Comparison of ENCODE assay signal across 30 mouse cellular contexts in genomic region chr5:98055275-98055674, GRCm38 (mm10).
"Had no signal": no experiment of that assay in that cellular context is flagged by ENCODE, and none has a peak within 500 bp of the region (broad histone marks: within the 10 kb centered on the region; RNA-seq: fewer than 3 reads in every experiment).

No protein-coding gene starts in this region.

- H3K27ac ChIP-seq: left cerebral cortex, adult 2 months; limb, embryonic 10.5 days; limb, embryonic 12.5 days; limb, embryonic 13.5 days; limb, embryonic 15.5 days; liver, embryonic 12.5 days; liver, embryonic 13.5 days; liver, embryonic 14.5 days; liver, embryonic 15.5 days; lung, embryonic 15.5 days; macrophage; midbrain, embryonic 10.5 days; midbrain, embryonic 12.5 days; midbrain, embryonic 13.5 days; midbrain, embryonic 15.5 days had no signal

- H3K4me1 ChIP-seq: limb, embryonic 10.5 days; limb, embryonic 12.5 days; limb, embryonic 15.5 days; liver, embryonic 12.5 days; liver, embryonic 13.5 days; liver, embryonic 15.5 days; lung, embryonic 15.5 days; midbrain, embryonic 10.5 days; midbrain, embryonic 12.5 days; midbrain, embryonic 13.5 days; midbrain, embryonic 15.5 days had no signal

- H3K27me3 ChIP-seq: limb, embryonic 12.5 days; limb, embryonic 13.5 days; limb, embryonic 15.5 days; liver, embryonic 12.5 days; liver, embryonic 13.5 days; liver, embryonic 15.5 days; lung, embryonic 15.5 days; megakaryocyte, embryonic 14.5 days; midbrain, embryonic 12.5 days; midbrain, embryonic 13.5 days; midbrain, embryonic 15.5 days had no signal

- H3K36me3 ChIP-seq: limb, embryonic 10.5 days; limb, embryonic 12.5 days; limb, embryonic 13.5 days; limb, embryonic 15.5 days; liver, embryonic 12.5 days; liver, embryonic 13.5 days; liver, embryonic 15.5 days; lung, embryonic 15.5 days; midbrain, embryonic 10.5 days; midbrain, embryonic 12.5 days; midbrain, embryonic 13.5 days; midbrain, embryonic 15.5 days had no signal

- H3K9ac ChIP-seq: limb, embryonic 12.5 days; limb, embryonic 13.5 days; limb, embryonic 15.5 days; liver, embryonic 12.5 days; liver, embryonic 13.5 days; liver, embryonic 14.5 days; liver, embryonic 15.5 days; liver, postnatal 0 days; lung, embryonic 14.5 days; lung, embryonic 15.5 days; midbrain, embryonic 12.5 days; midbrain, embryonic 13.5 days; midbrain, embryonic 15.5 days had no signal

- H3K9me3 ChIP-seq: limb, embryonic 10.5 days; limb, embryonic 12.5 days; limb, embryonic 13.5 days; limb, embryonic 15.5 days; liver, embryonic 12.5 days; liver, embryonic 13.5 days; liver, embryonic 15.5 days; lung, embryonic 15.5 days; megakaryocyte, embryonic 14.5 days; midbrain, embryonic 10.5 days; midbrain, embryonic 12.5 days; midbrain, embryonic 13.5 days; midbrain, embryonic 15.5 days had no signal

- H3K4me2 ChIP-seq: limb, embryonic 12.5 days; limb, embryonic 13.5 days; limb, embryonic 15.5 days; liver, embryonic 11.5 days; liver, embryonic 12.5 days; liver, embryonic 13.5 days; liver, embryonic 15.5 days; lung, embryonic 14.5 days; lung, embryonic 15.5 days; midbrain, embryonic 11.5 days; midbrain, embryonic 12.5 days; midbrain, embryonic 13.5 days; midbrain, embryonic 15.5 days had no signal

- ATAC-seq: liver, embryonic 12.5 days; liver, postnatal 0 days; midbrain, embryonic 13.5 days; midbrain, embryonic 15.5 days; midbrain, embryonic 16.5 days had no signal

- DNase-seq: left cerebral cortex, postnatal 4 days; liver; liver, embryonic 13.5 days; liver, postnatal 0 days; lung, adult 18-20 months; lung, adult 2 months; lung, embryonic 14.5 days; lung, postnatal 10 days; lung, postnatal 14 days; lung, postnatal 4 days; midbrain, embryonic 14.5 days had no signal

- H3K4me3 ChIP-seq: left cerebral cortex, adult 2 months; limb, embryonic 10.5 days; limb, embryonic 12.5 days; limb, embryonic 13.5 days; limb, embryonic 15.5 days; liver, embryonic 12.5 days; liver, embryonic 13.5 days; liver, embryonic 15.5 days; lung, embryonic 15.5 days; megakaryocyte, embryonic 14.5 days; midbrain, embryonic 10.5 days; midbrain, embryonic 12.5 days; midbrain, embryonic 13.5 days; midbrain, embryonic 15.5 days; myocyte had no signal
